Mouse (Mus musculus) testis, adult 2 months (tissue): ENCODE measurements around the gene Lkaaear1.

ENCODE experiments used
- CTCF ChIP-seq: fragments of 200-500 bp; IDR thresholded peaks from 2 replicates; pipeline ENCODE4 v1.5.1; 2012; ENCODE audit warnings: low read depth, mild to moderate bottlenecking, inconsistent platforms, low read length, moderate library complexity; ENCODE audit not compliant: control insufficient read depth, insufficient read depth, insufficient replicate concordance
- POLR2A ChIP-seq: fragments of 200-500 bp; IDR thresholded peaks from 2 replicates; pipeline ENCODE4 v1.6.1; 2012; ENCODE audit warnings: low read depth, mild to moderate bottlenecking, inconsistent platforms, low read length, moderate library complexity; ENCODE audit not compliant: control insufficient read depth

DNA sequence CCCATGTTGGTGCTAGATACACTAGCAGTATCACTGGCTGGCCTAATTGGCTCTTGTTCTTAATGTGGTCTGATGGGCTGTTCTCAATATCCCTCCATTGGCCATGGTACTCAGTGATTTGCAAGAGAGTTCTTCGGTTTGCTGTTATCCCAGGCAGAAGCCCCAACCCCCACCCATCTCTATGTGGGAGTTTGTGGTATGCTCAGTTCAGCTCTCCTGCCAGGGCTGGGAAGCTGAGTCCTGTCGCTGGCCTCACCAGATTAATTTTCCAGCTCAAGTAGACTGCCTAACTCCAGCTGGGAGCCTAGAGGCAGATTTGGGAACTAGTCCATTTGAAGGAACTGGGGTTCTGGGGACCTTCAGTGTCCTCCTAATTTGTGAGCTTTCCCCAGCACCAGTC, 40.8 kb downstream of the Lkaaear1 start:
- TF ChIP-seq CTCF (no peak), POLR2A (no peak)
